Mouse (Mus musculus) midbrain, embryonic 16.5 days (tissue): Measurements from ENCODE around the gene Eps8l1. TPM values are rescaled to one million over a fixed set of nuclear protein-coding genes. Genes with fewer than 3 reads are reported as not detected.

Source experiments
- ATAC-seq: fragments of 200-750 bp; cut with Nextera tagmentation; 2 replicates; pipeline ENCODE4 v1.8.0; 2017; ENCODE audit warnings: moderate TSS enrichment
- H3K27ac ChIP-seq: fragments of 300-500 bp; sonication (generic); 2 replicates; pipeline ENCODE4 v1.5.1; 2014; ENCODE audit warnings: mild to moderate bottlenecking, low read length, mixed read lengths
- H3K27me3 ChIP-seq: fragments of 300-500 bp; sonication (generic); 2 replicates; pipeline ENCODE4 v1.6.1; 2014; ENCODE audit warnings: low read depth, low read length, mixed read lengths; ENCODE audit not compliant: control insufficient read depth, insufficient read depth
- H3K36me3 ChIP-seq: fragments of 300-500 bp; sonication (generic); 2 replicates; pipeline ENCODE4 v1.6.1; 2014; ENCODE audit warnings: mild to moderate bottlenecking, low read length, moderate library complexity, mixed read lengths; ENCODE audit not compliant: control insufficient read depth, insufficient read depth
- H3K4me1 ChIP-seq: fragments of 300-500 bp; sonication (generic); 2 replicates; pipeline ENCODE4 v1.6.1; 2014; ENCODE audit warnings: mild to moderate bottlenecking, low read length, mixed read lengths; ENCODE audit not compliant: control insufficient read depth, insufficient read depth
- H3K4me2 ChIP-seq: fragments of 300-500 bp; sonication (generic); 2 replicates; pipeline ENCODE4 v1.6.1; 2014; ENCODE audit warnings: mild to moderate bottlenecking, low read length, mixed read lengths
- H3K4me3 ChIP-seq: fragments of 300-500 bp; sonication (generic); 2 replicates; pipeline ENCODE4 v1.5.1; 2014; ENCODE audit warnings: low read depth, mild to moderate bottlenecking, low read length, moderate library complexity, mixed read lengths
- H3K9ac ChIP-seq: fragments of 300-500 bp; sonication (generic); 2 replicates; pipeline ENCODE4 v1.6.1; 2014; ENCODE audit warnings: low read depth, low read length, mixed read lengths
- H3K9me3 ChIP-seq: fragments of 300-500 bp; sonication (generic); replicated peaks from 2 replicates; pipeline ENCODE4 v1.6.1; 2014; ENCODE audit warnings: mild to moderate bottlenecking, low read length, mixed read lengths; ENCODE audit not compliant: control insufficient read depth, poor library complexity, severe bottlenecking
- WGBS: fragments of 180-500 bp; shearing (Covaris S2); extraction: QIAGEN DNeasy Blood & Tissue Kit; methylation state at CpG from one replicate; pipeline ENCODE4 v1.1.7; 2014; 5-methylcytosine and 5-hydroxymethylcytosine counted together
- polyA plus RNA-seq: library from polyadenylated mRNA; unstranded; fragments of >200 nt; fragmentation: Nextera tagmentation; extraction: Ambion mirVana; gene quantifications from 2 replicates; pipeline ENCODE4 v1.2.1, GENCODE M21; 2015

Gene Eps8l1
- polyA plus RNA-seq, 1 experiment from 2014 or later, result 12.8 TPM

GRCm38 (mm10) chr7:4511489-4512224, 51.2 kb downstream of the Eps8l1 start:
- Histone ChIP-seq H3K9ac (no peak overlapping the region), H3K9me3 (no peaks in the 10 kb centered on the region), H3K27me3 (no peaks in the 10 kb centered on the region), H3K4me2 (no peak overlapping the region), H3K27ac (no peak overlapping the region), H3K4me3 (no peak overlapping the region), H3K4me1 (no peaks in the 10 kb centered on the region), H3K36me3 (no peaks in the 10 kb centered on the region)
- 80% methylated on average over 8 of the region's 8 CpGs for WGBS
- ATAC-seq, result no peak

GRCm38 (mm10) chr7:4513236-4513635, 52.8 kb downstream of the Eps8l1 start:
- H3K9me3 ChIP-seq, result no peaks in the 10 kb centered on the region
- no peaks in the 10 kb centered on the region for H3K27me3 ChIP-seq
- no peak overlapping the region for H3K27ac ChIP-seq
- no peak for ATAC-seq
- no peak overlapping the region for H3K9ac ChIP-seq
- H3K4me3 ChIP-seq, result no peak overlapping the region
- H3K4me1 ChIP-seq, result no peaks in the 10 kb centered on the region
- H3K36me3 ChIP-seq, result no peaks in the 10 kb centered on the region
- 38% methylated on average over 13 of the region's 13 CpGs for WGBS
- H3K4me2 ChIP-seq, result no peak overlapping the region

- no peaks in the 10 kb centered on the region for H3K4me1 ChIP-seq
- no peak overlapping the region for H3K9ac ChIP-seq
- WGBS, result 32% methylated on average over 6 of the region's 6 CpGs
- H3K9me3 ChIP-seq, result no peaks in the 10 kb centered on the region
- H3K27me3 ChIP-seq, result no peaks in the 10 kb centered on the region
- H3K4me2 ChIP-seq, result no peak overlapping the region
- no peak for ATAC-seq
- no peak overlapping the region for H3K4me3 ChIP-seq
- H3K36me3 ChIP-seq, result no peaks in the 10 kb centered on the region
- no peak overlapping the region for H3K27ac ChIP-seq
Observed at GRCm38 (mm10) chr7:4513829-4514712, 53.6 kb downstream of the Eps8l1 start.

- H3K27me3 ChIP-seq, result no peaks in the 10 kb centered on the region; the same call in 1 of the 2 replicates
- no peak overlapping the region for H3K4me2 ChIP-seq
- H3K9me3 ChIP-seq, result no peaks in the 10 kb centered on the region
- H3K4me3 ChIP-seq, result no peak overlapping the region
- H3K9ac ChIP-seq, result no peak overlapping the region
- ATAC-seq, result no peak
- H3K27ac ChIP-seq, result no peak overlapping the region
- peaks cover under 1% of the 10 kb centered on the region; the same call in 1 of the 2 replicates for H3K4me1 ChIP-seq
- 52% methylated on average over 6 of the region's 6 CpGs for WGBS
- H3K36me3 ChIP-seq, result no peaks in the 10 kb centered on the region
Observed at GRCm38 (mm10) chr7:4515853-4516252, 55.4 kb downstream of the Eps8l1 start.

GRCm38 (mm10) chr7:4516332-4517050, 56.0 kb downstream of the Eps8l1 start, which contains the start of gene Tnnt1:
TSS of gene Tnnt1 (minus strand) at chr7:4516382.
- Histone ChIP-seq H3K4me1 (peaks cover 4% of the 10 kb centered on the region; the same call in 1 of the 2 replicates), H3K4me3 (no peak within 1 kb of the TSS), H3K9me3 (no peaks in the 10 kb centered on the region), H3K27me3 (peaks cover 3% of the 10 kb centered on the region; the same call in 1 of the 2 replicates), H3K4me2 (no peak within 1 kb of the TSS), H3K36me3 (no peaks in the 10 kb centered on the region), H3K9ac (no peak within 1 kb of the TSS), H3K27ac (no peak within 1 kb of the TSS)
- 12% methylated on average over 3 of the region's 4 CpGs for WGBS
- no peak for ATAC-seq

- Histone ChIP-seq H3K27me3 (peaks cover 8% of the 10 kb centered on the region; the same call in 1 of the 2 replicates), H3K4me1 (peaks cover 4% of the 10 kb centered on the region; the same call in 1 of the 2 replicates), H3K9me3 (no peaks in the 10 kb centered on the region), H3K9ac (no peak overlapping the region), H3K36me3 (no peaks in the 10 kb centered on the region), H3K4me2 (no peak overlapping the region), H3K4me3 (no peak overlapping the region), H3K27ac (no peak overlapping the region)
- ATAC-seq, result no peak
- WGBS, result 87% methylated on average over 1 of the region's 1 CpGs
Observed at GRCm38 (mm10) chr7:4518487-4518886, 58.0 kb downstream of the Eps8l1 start.

- Histone ChIP-seq H3K4me1 (peaks cover 6% of the 10 kb centered on the region), H3K27me3 (peaks cover 8% of the 10 kb centered on the region; the same call in 1 of the 2 replicates), H3K9ac (0 out of 2 replicates have a peak overlapping the region, but pooled peaks have one; percentile 14), H3K9me3 (no peaks in the 10 kb centered on the region), H3K36me3 (no peaks in the 10 kb centered on the region), H3K27ac (no peak overlapping the region), H3K4me3 (peak overlapping the region; percentile 17), H3K4me2 (peak overlapping the region; percentile 47)
- 35% methylated on average over 32 of the region's 32 CpGs for WGBS
- ATAC-seq, result no peak
Observed at GRCm38 (mm10) chr7:4521231-4522003, 60.9 kb downstream of the Eps8l1 start.

GRCm38 (mm10) chr7:4522292-4522691, 61.8 kb downstream of the Eps8l1 start:
- H3K36me3 ChIP-seq, result no peaks in the 10 kb centered on the region
- no peak overlapping the region for H3K4me2 ChIP-seq
- H3K9me3 ChIP-seq, result no peaks in the 10 kb centered on the region
- no peak overlapping the region for H3K27ac ChIP-seq
- no peak overlapping the region for H3K4me3 ChIP-seq
- no peak for ATAC-seq
- WGBS, result 83% methylated on average over 6 of the region's 6 CpGs
- H3K4me1 ChIP-seq, result peaks cover 13% of the 10 kb centered on the region
- peaks cover 8% of the 10 kb centered on the region; the same call in 1 of the 2 replicates for H3K27me3 ChIP-seq
- no peak overlapping the region for H3K9ac ChIP-seq
